Mouse (Mus musculus): ENCODE data around the gene Cd2bp2.

Cd2bp2 gene

GRCm38 (mm10) chr7:127224616-127225015 is 28.8 kb upstream of the Cd2bp2 start:
- TF ChIP-seq GATA4 (IDR thresholded peaks at IDR 0.05; ENCODE audit: insufficient replicate concordance, low read length) = no peak

- no peak for TF ChIP-seq GATA4 (IDR thresholded peaks at IDR 0.05; ENCODE audit: insufficient replicate concordance, low read length)
Observed at GRCm38 (mm10) chr7:127223515-127224478, 27.9 kb upstream of the Cd2bp2 start.

- TF ChIP-seq GATA4 (IDR thresholded peaks at IDR 0.05; ENCODE audit: insufficient replicate concordance, low read length) = no peak
Observed at GRCm38 (mm10) chr7:127223106-127223505, 27.3 kb upstream of the Cd2bp2 start.

- TF ChIP-seq GATA4 (IDR thresholded peaks at IDR 0.05; ENCODE audit: insufficient replicate concordance, low read length) = no peak
Observed at GRCm38 (mm10) chr7:127220440-127220839, 24.6 kb upstream of the Cd2bp2 start.

GRCm38 (mm10) chr7:127218670-127219069 is 22.8 kb upstream of the Cd2bp2 start:
- TF ChIP-seq GATA4 (IDR thresholded peaks at IDR 0.05; ENCODE audit: insufficient replicate concordance, low read length) = no peak

- no peak for TF ChIP-seq GATA4 (IDR thresholded peaks at IDR 0.05; ENCODE audit: insufficient replicate concordance, low read length)
Observed at GRCm38 (mm10) chr7:127217901-127218642, 22.2 kb upstream of the Cd2bp2 start.

GRCm38 (mm10) chr7:127217475-127217874 is 21.6 kb upstream of the Cd2bp2 start:
- TF ChIP-seq GATA4 (IDR thresholded peaks at IDR 0.05; ENCODE audit: insufficient replicate concordance, low read length) = no peak

GRCm38 (mm10) chr7:127216307-127216706 is 20.5 kb upstream of the Cd2bp2 start:
- no peak for TF ChIP-seq GATA4 (IDR thresholded peaks at IDR 0.05; ENCODE audit: insufficient replicate concordance, low read length)

GRCm38 (mm10) chr7:127214981-127215871 is 19.4 kb upstream of the Cd2bp2 start:
- TF ChIP-seq GATA4 (IDR thresholded peaks at IDR 0.05; ENCODE audit: insufficient replicate concordance, low read length) = no peak

- TF ChIP-seq GATA4 (IDR thresholded peaks at IDR 0.05; ENCODE audit: insufficient replicate concordance, low read length) = no peak
Observed at GRCm38 (mm10) chr7:127214521-127214920, 18.7 kb upstream of the Cd2bp2 start.

- no peak for TF ChIP-seq GATA4 (IDR thresholded peaks at IDR 0.05; ENCODE audit: insufficient replicate concordance, low read length)
Observed at GRCm38 (mm10) chr7:127213930-127214329, 18.1 kb upstream of the Cd2bp2 start.

GRCm38 (mm10) chr7:127213485-127213884 is 17.6 kb upstream of the Cd2bp2 start:
- TF ChIP-seq GATA4 (IDR thresholded peaks at IDR 0.05; ENCODE audit: insufficient replicate concordance, low read length) = no peak

- no peak for TF ChIP-seq GATA4 (IDR thresholded peaks at IDR 0.05; ENCODE audit: insufficient replicate concordance, low read length)
Observed at GRCm38 (mm10) chr7:127212432-127213250, 16.8 kb upstream of the Cd2bp2 start.
